Mouse (Mus musculus): ENCODE data around the gene Rab43. TPM values are rescaled to one million over a fixed set of nuclear protein-coding genes. Genes with fewer than 3 reads are reported as not detected.

The Rab43 gene
- polyA plus RNA-seq, 1 experiment from 2014 or later: 7.5 TPM

GRCm38 (mm10) chr6:87787108-87787890, 24.7 kb downstream of the Rab43 start:
- Histone ChIP-seq H3K4me1 (ENCODE audit: control insufficient read depth, insufficient read depth, low read length) (no peaks in the 10 kb centered on the region), H3K4me2 (ENCODE audit: low read depth, severe bottlenecking) (no peak overlapping the region), H3K36me3 (ENCODE audit: control insufficient read depth, insufficient read depth, low read length) (peaks cover 3% of the 10 kb centered on the region; the same call in 1 of the 2 replicates), H3K27me3 (ENCODE audit: control insufficient read depth, insufficient read depth, low read length) (no peaks in the 10 kb centered on the region), H3K9ac (ENCODE audit: low read length) (no peak overlapping the region), H3K4me3 (ENCODE audit: low read depth, low read length) (no peak overlapping the region), H3K9me3 (ENCODE audit: control insufficient read depth, low read length) (no peaks in the 10 kb centered on the region), H3K27ac (replicated peaks; ENCODE audit: low read depth, low read length) (no peak overlapping the region)
- ATAC-seq (ENCODE audit: insufficient number of reproducible peaks, low FRiP score, low TSS enrichment, low read depth): no peak
- DNase-seq (ENCODE audit: low spot score): no peak
- 81% methylated on average over 6 of the region's 6 CpGs for WGBS

- no peak overlapping the region for H3K4me2 ChIP-seq (ENCODE audit: low read depth, severe bottlenecking)
- DNase-seq (ENCODE audit: low spot score) (no peak), ATAC-seq (ENCODE audit: insufficient number of reproducible peaks, low FRiP score, low TSS enrichment, low read depth) (no peak)
- no peaks in the 10 kb centered on the region for H3K9me3 ChIP-seq (ENCODE audit: control insufficient read depth, low read length)
- no peaks in the 10 kb centered on the region for H3K4me1 ChIP-seq (ENCODE audit: control insufficient read depth, insufficient read depth, low read length)
- no peaks in the 10 kb centered on the region for H3K27me3 ChIP-seq (ENCODE audit: control insufficient read depth, insufficient read depth, low read length)
- no peak overlapping the region for H3K27ac ChIP-seq (replicated peaks; ENCODE audit: low read depth, low read length)
- 90% methylated on average over 5 of the region's 5 CpGs for WGBS
- no peak overlapping the region for H3K9ac ChIP-seq (ENCODE audit: low read length)
- peaks cover 3% of the 10 kb centered on the region; the same call in 1 of the 2 replicates for H3K36me3 ChIP-seq (ENCODE audit: control insufficient read depth, insufficient read depth, low read length)
- H3K4me3 ChIP-seq (ENCODE audit: low read depth, low read length): no peak overlapping the region
Observed at GRCm38 (mm10) chr6:87786621-87787020, 25.3 kb downstream of the Rab43 start.

GRCm38 (mm10) chr6:87784033-87784432, 27.9 kb downstream of the Rab43 start:
- Histone ChIP-seq H3K27ac (replicated peaks; ENCODE audit: low read depth, low read length) (no peak overlapping the region), H3K9ac (ENCODE audit: low read length) (no peak overlapping the region), H3K9me3 (ENCODE audit: control insufficient read depth, low read length) (no peaks in the 10 kb centered on the region), H3K4me1 (ENCODE audit: control insufficient read depth, insufficient read depth, low read length) (no peaks in the 10 kb centered on the region), H3K4me2 (ENCODE audit: low read depth, severe bottlenecking) (no peak overlapping the region), H3K4me3 (ENCODE audit: low read depth, low read length) (no peak overlapping the region), H3K27me3 (ENCODE audit: control insufficient read depth, insufficient read depth, low read length) (no peaks in the 10 kb centered on the region), H3K36me3 (ENCODE audit: control insufficient read depth, insufficient read depth, low read length) (no peaks in the 10 kb centered on the region)
- ATAC-seq (ENCODE audit: insufficient number of reproducible peaks, low FRiP score, low TSS enrichment, low read depth): no peak
- 77% methylated on average over 8 of the region's 8 CpGs for WGBS
- no peak for DNase-seq (ENCODE audit: low spot score)

- no peaks in the 10 kb centered on the region for H3K4me1 ChIP-seq (ENCODE audit: control insufficient read depth, insufficient read depth, low read length)
- H3K4me3 ChIP-seq (ENCODE audit: low read depth, low read length): no peak overlapping the region
- ATAC-seq (ENCODE audit: insufficient number of reproducible peaks, low FRiP score, low TSS enrichment, low read depth) (no peak), DNase-seq (ENCODE audit: low spot score) (no peak)
- no peaks in the 10 kb centered on the region for H3K9me3 ChIP-seq (ENCODE audit: control insufficient read depth, low read length)
- H3K27ac ChIP-seq (replicated peaks; ENCODE audit: low read depth, low read length): no peak overlapping the region
- WGBS: 84% methylated on average over 10 of the region's 10 CpGs
- H3K9ac ChIP-seq (ENCODE audit: low read length): no peak overlapping the region
- no peaks in the 10 kb centered on the region for H3K27me3 ChIP-seq (ENCODE audit: control insufficient read depth, insufficient read depth, low read length)
- H3K4me2 ChIP-seq (ENCODE audit: low read depth, severe bottlenecking): no peak overlapping the region
- no peaks in the 10 kb centered on the region for H3K36me3 ChIP-seq (ENCODE audit: control insufficient read depth, insufficient read depth, low read length)
Observed at GRCm38 (mm10) chr6:87780546-87781301, 31.2 kb downstream of the Rab43 start.

GRCm38 (mm10) chr6:87779174-87780165, 32.5 kb downstream of the Rab43 start:
- Histone ChIP-seq H3K9ac (ENCODE audit: low read length) (no peak overlapping the region), H3K9me3 (ENCODE audit: control insufficient read depth, low read length) (no peaks in the 10 kb centered on the region), H3K27me3 (ENCODE audit: control insufficient read depth, insufficient read depth, low read length) (no peaks in the 10 kb centered on the region), H3K27ac (replicated peaks; ENCODE audit: low read depth, low read length) (no peak overlapping the region), H3K4me1 (ENCODE audit: control insufficient read depth, insufficient read depth, low read length) (no peaks in the 10 kb centered on the region), H3K4me3 (ENCODE audit: low read depth, low read length) (no peak overlapping the region), H3K4me2 (ENCODE audit: low read depth, severe bottlenecking) (no peak overlapping the region), H3K36me3 (ENCODE audit: control insufficient read depth, insufficient read depth, low read length) (no peaks in the 10 kb centered on the region)
- 80% methylated on average over 11 of the region's 11 CpGs for WGBS
- no peak for ATAC-seq (ENCODE audit: insufficient number of reproducible peaks, low FRiP score, low TSS enrichment, low read depth)
- no peak for DNase-seq (ENCODE audit: low spot score)

- no peaks in the 10 kb centered on the region for H3K9me3 ChIP-seq (ENCODE audit: control insufficient read depth, low read length)
- no peaks in the 10 kb centered on the region for H3K4me1 ChIP-seq (ENCODE audit: control insufficient read depth, insufficient read depth, low read length)
- ATAC-seq (ENCODE audit: insufficient number of reproducible peaks, low FRiP score, low TSS enrichment, low read depth) (no peak), DNase-seq (ENCODE audit: low spot score) (no peak)
- no peak overlapping the region for H3K27ac ChIP-seq (replicated peaks; ENCODE audit: low read depth, low read length)
- H3K27me3 ChIP-seq (ENCODE audit: control insufficient read depth, insufficient read depth, low read length): no peaks in the 10 kb centered on the region
- H3K4me2 ChIP-seq (ENCODE audit: low read depth, severe bottlenecking): no peak overlapping the region
- no peak overlapping the region for H3K4me3 ChIP-seq (ENCODE audit: low read depth, low read length)
- H3K9ac ChIP-seq (ENCODE audit: low read length): no peak overlapping the region
- 79% methylated on average over 11 of the region's 11 CpGs for WGBS
- no peaks in the 10 kb centered on the region for H3K36me3 ChIP-seq (ENCODE audit: control insufficient read depth, insufficient read depth, low read length)
Observed at GRCm38 (mm10) chr6:87778294-87779173, 33.4 kb downstream of the Rab43 start.

GRCm38 (mm10) chr6:87777842-87778241, 34.1 kb downstream of the Rab43 start, which contains the start of gene Gp9:
Gene Gp9 (plus strand): TSS chr6:87778072.
- Histone ChIP-seq H3K9ac (ENCODE audit: low read length) (no peak within 1 kb of the TSS), H3K27ac (replicated peaks; ENCODE audit: low read depth, low read length) (no peak within 1 kb of the TSS), H3K27me3 (ENCODE audit: control insufficient read depth, insufficient read depth, low read length) (no peaks in the 10 kb centered on the region), H3K9me3 (ENCODE audit: control insufficient read depth, low read length) (no peaks in the 10 kb centered on the region), H3K4me3 (ENCODE audit: low read depth, low read length) (no peak within 1 kb of the TSS), H3K4me2 (ENCODE audit: low read depth, severe bottlenecking) (no peak within 1 kb of the TSS), H3K4me1 (ENCODE audit: control insufficient read depth, insufficient read depth, low read length) (no peaks in the 10 kb centered on the region), H3K36me3 (ENCODE audit: control insufficient read depth, insufficient read depth, low read length) (no peaks in the 10 kb centered on the region)
- DNase-seq (ENCODE audit: low spot score) (no peak), ATAC-seq (ENCODE audit: insufficient number of reproducible peaks, low FRiP score, low TSS enrichment, low read depth) (no peak)
- 68% methylated on average over 2 of the region's 2 CpGs for WGBS

All from limb, embryonic 11.5 days (tissue).